Mouse (Mus musculus): ENCODE measurements at regions not wholly inside any gene's neighbourhood (a gene's known extent, or its start where the extent isn't known, plus 50 kb on each side); places are given as distances from the start of the nearest gene placed in this dataset.

- ATAC-seq = no peak
Observed at GRCm38 (mm10) chr5:141138771-141139360, 102.4 kb upstream of the Sdk1 start.

- no peak for ATAC-seq
Observed at GRCm38 (mm10) chr5:141139361-141139912, 101.9 kb upstream of the Sdk1 start.

GRCm38 (mm10) chr5:141160391-141160790, 80.9 kb upstream of the Sdk1 start:
- ATAC-seq = no peak

- no peak for ATAC-seq
Observed at GRCm38 (mm10) chr5:141160956-141161355, 80.3 kb upstream of the Sdk1 start.

GRCm38 (mm10) chr5:141182442-141182841, 58.8 kb upstream of the Sdk1 start:
- ATAC-seq = no peak

- no peak for ATAC-seq
Observed at GRCm38 (mm10) chr5:141189033-141189432, 52.3 kb upstream of the Sdk1 start.
